Mouse (Mus musculus) MEL (cell line): Measurements from ENCODE around the gene Cep295nl. TPM values are rescaled to one million over a fixed set of nuclear protein-coding genes. Genes with fewer than 3 reads are reported as not detected.
"Not testable (repeated sequence)": the region's sequence is repeated elsewhere in the genome, so short reads cannot be mapped to it uniquely, and the experiment has no call there.

ENCODE experiments used
- DNase-seq: peaks from one replicate; pipeline ENCODE4 v3.0.0; 2011; ENCODE audit warnings: low read depth, low spot score
- H3K27ac ChIP-seq: 2 replicates; pipeline ENCODE4 v1.5.1; 2012; ENCODE audit warnings: low read depth, mild to moderate bottlenecking, control low read depth, low read length, moderate library complexity; ENCODE audit not compliant: control insufficient read depth
- H3K27me3 ChIP-seq, 2 experiments: fragments of 150-350 bp in 1 of 2; sonication (generic) in 1 of 2; 2 replicates each; pipeline ENCODE4 v1.6.1; 2012; ENCODE audit warnings: low read length in 2 of 2, mild to moderate bottlenecking in 2 of 2, improper control_type of control experiment in 1 of 2, moderate library complexity in 1 of 2; ENCODE audit not compliant: insufficient read depth in 2 of 2, control insufficient read depth in 1 of 2
- H3K36me3 ChIP-seq, 2 experiments: 2 replicates each; pipeline ENCODE4 v1.6.1; 2012 to 2014; ENCODE audit warnings: low read length in 2 of 2, improper control_type of control experiment in 1 of 2, inconsistent platforms in 1 of 2, mild to moderate bottlenecking in 1 of 2; ENCODE audit not compliant: insufficient read depth in 2 of 2, control insufficient read depth in 1 of 2
- H3K4me1 ChIP-seq, 2 experiments: fragments of 150-350 bp in 1 of 2; sonication (generic) in 1 of 2; 2 replicates each; pipeline ENCODE4 v1.6.1; 2012; ENCODE audit warnings: low read length in 2 of 2, improper control_type of control experiment in 1 of 2, mild to moderate bottlenecking in 1 of 2; ENCODE audit not compliant: insufficient read depth in 2 of 2, control insufficient read depth in 1 of 2
- H3K4me3 ChIP-seq, 2 experiments: fragments of 150-350 bp in 1 of 2; sonication (generic) in 1 of 2; 2 replicates each; pipeline ENCODE4 v1.5.1; 2012; ENCODE audit warnings: low read depth in 2 of 2, low read length in 2 of 2, mild to moderate bottlenecking in 2 of 2, moderate library complexity in 2 of 2, control low read depth in 1 of 2, improper control_type of control experiment in 1 of 2; ENCODE audit not compliant: control insufficient read depth in 1 of 2, insufficient read depth in 1 of 2
- H3K79me2 ChIP-seq: 2 replicates; pipeline ENCODE4 v1.6.1; 2012; ENCODE audit warnings: mild to moderate bottlenecking, low read length, moderate library complexity; ENCODE audit not compliant: control insufficient read depth, poor library complexity, insufficient read depth
- H3K9ac ChIP-seq: 2 replicates; pipeline ENCODE4 v1.6.1; 2012; ENCODE audit warnings: low read depth, mild to moderate bottlenecking, control low read depth, low read length, moderate library complexity; ENCODE audit not compliant: control insufficient read depth, poor library complexity, severe bottlenecking
- H3K9me3 ChIP-seq: fragments of 150-350 bp; sonication (generic); replicated peaks from 2 replicates; pipeline ENCODE4 v1.6.1; 2012; ENCODE audit warnings: mild to moderate bottlenecking, low read length, improper control_type of control experiment, moderate library complexity; ENCODE audit not compliant: insufficient read depth
- BHLHE40 ChIP-seq: IDR thresholded peaks from 2 replicates; pipeline ENCODE4 v1.6.1; 2012; ENCODE audit warnings: low read depth, mild to moderate bottlenecking, inconsistent platforms, low read length, improper control_type of control experiment, borderline replicate concordance
- CTCF ChIP-seq, 3 experiments: IDR thresholded peaks in 2 of 3; conservative IDR thresholded peaks in 1 of 3; 2 replicates each; pipeline ENCODE4 v1.5.1; 2011 to 2012; ENCODE audit warnings: low read length in 3 of 3, low read depth in 2 of 3, mild to moderate bottlenecking in 2 of 3, improper control_type of control experiment in 1 of 3, inconsistent platforms in 1 of 3, mixed read lengths in 1 of 3, moderate library complexity in 1 of 3; ENCODE audit not compliant: control insufficient read depth in 1 of 3, insufficient read depth in 1 of 3, poor library complexity in 1 of 3, severe bottlenecking in 1 of 3
- ELF1 ChIP-seq: IDR thresholded peaks from 2 replicates; pipeline ENCODE4 v1.6.1; 2014; ENCODE audit warnings: low read depth, mild to moderate bottlenecking, inconsistent platforms, low read length, improper control_type of control experiment, moderate library complexity
- EP300 ChIP-seq, 2 experiments: IDR thresholded peaks; 2 replicates each; pipeline ENCODE4 v1.6.1; 2011; ENCODE audit warnings: improper control_type of control experiment in 2 of 2, low read length in 2 of 2, low read depth in 1 of 2, mild to moderate bottlenecking in 1 of 2
- ETS1 ChIP-seq: IDR thresholded peaks from 2 replicates; pipeline ENCODE4 v1.6.1; 2012; ENCODE audit warnings: low read depth, mild to moderate bottlenecking, inconsistent platforms, low read length, improper control_type of control experiment, moderate library complexity
- GABPA ChIP-seq: IDR thresholded peaks from 2 replicates; pipeline ENCODE4 v1.6.1; 2012; ENCODE audit warnings: low read depth, mild to moderate bottlenecking, inconsistent platforms, low read length, improper control_type of control experiment, moderate library complexity
- GATA1 ChIP-seq: IDR thresholded peaks from 2 replicates; pipeline ENCODE4 v1.6.1; 2011; ENCODE audit warnings: low read depth, low read length, improper control_type of control experiment
- HCFC1 ChIP-seq: IDR thresholded peaks from 2 replicates; pipeline ENCODE4 v1.6.1; 2012; ENCODE audit warnings: low read depth, mild to moderate bottlenecking, inconsistent platforms, low read length, improper control_type of control experiment, moderate library complexity
- JUND ChIP-seq: IDR thresholded peaks from 2 replicates; pipeline ENCODE4 v1.6.1; 2011; ENCODE audit warnings: low read depth, mild to moderate bottlenecking, improper control_type of control experiment, low read length
- KAT2A ChIP-seq: conservative IDR thresholded peaks from 2 replicates; pipeline ENCODE4 v1.6.1; 2012; ENCODE audit warnings: low read depth, low read length, improper control_type of control experiment, inconsistent platforms
- MAZ ChIP-seq: IDR thresholded peaks from 2 replicates; pipeline ENCODE4 v1.6.1; 2012; ENCODE audit warnings: low read depth, mild to moderate bottlenecking, inconsistent platforms, low read length, improper control_type of control experiment
- MEF2A ChIP-seq: IDR thresholded peaks from 2 replicates; pipeline ENCODE4 v1.6.1; 2014; ENCODE audit warnings: low read depth, mild to moderate bottlenecking, inconsistent platforms, low read length, improper control_type of control experiment; ENCODE audit not compliant: poor library complexity, insufficient replicate concordance, severe bottlenecking; ENCODE audit errors: extremely low read depth
- MYB ChIP-seq: IDR thresholded peaks from 2 replicates; pipeline ENCODE4 v1.6.1; 2011; ENCODE audit warnings: mild to moderate bottlenecking, low read depth, low read length, improper control_type of control experiment
- NELFE ChIP-seq: IDR thresholded peaks from 2 replicates; pipeline ENCODE4 v1.6.1; 2011; ENCODE audit warnings: low read depth, low read length, improper control_type of control experiment
- NRF1 ChIP-seq: IDR thresholded peaks from 2 replicates; pipeline ENCODE4 v1.6.1; 2014; ENCODE audit warnings: low read depth, mild to moderate bottlenecking, inconsistent platforms, low read length, improper control_type of control experiment, moderate library complexity; ENCODE audit not compliant: poor library complexity, insufficient read depth, severe bottlenecking
- POLR2A ChIP-seq, 2 experiments: IDR thresholded peaks; 2 replicates each; pipeline ENCODE4 v1.6.1; 2011 to 2012; ENCODE audit warnings: low read length in 2 of 2, mild to moderate bottlenecking in 2 of 2, control low read depth in 1 of 2, improper control_type of control experiment in 1 of 2, low read depth in 1 of 2, moderate library complexity in 1 of 2; ENCODE audit not compliant: control insufficient read depth in 1 of 2, insufficient read depth in 1 of 2, poor library complexity in 1 of 2
- RAD21 ChIP-seq: IDR thresholded peaks from 2 replicates; pipeline ENCODE4 v1.6.1; 2011; ENCODE audit warnings: mild to moderate bottlenecking, low read depth, low read length, improper control_type of control experiment
- RCOR1 ChIP-seq: IDR thresholded peaks from 2 replicates; pipeline ENCODE4 v1.6.1; 2012; ENCODE audit warnings: low read depth, mild to moderate bottlenecking, inconsistent platforms, low read length, improper control_type of control experiment
- SMC3 ChIP-seq: IDR thresholded peaks from 2 replicates; pipeline ENCODE4 v1.6.1; 2011; ENCODE audit warnings: low read depth, low read length, improper control_type of control experiment
- TBP ChIP-seq: IDR thresholded peaks from 2 replicates; pipeline ENCODE4 v1.8.0; 2011; ENCODE audit warnings: low read depth, low read length, improper control_type of control experiment
- UBTF ChIP-seq: IDR thresholded peaks from 2 replicates; pipeline ENCODE4 v1.6.1; 2012; ENCODE audit warnings: low read depth, mild to moderate bottlenecking, inconsistent platforms, low read length, improper control_type of control experiment, moderate library complexity, borderline replicate concordance; ENCODE audit not compliant: insufficient read depth
- ZMIZ1 ChIP-seq: IDR thresholded peaks from 2 replicates; pipeline ENCODE4 v1.6.1; 2012; ENCODE audit warnings: low read depth, mild to moderate bottlenecking, inconsistent platforms, low read length, improper control_type of control experiment, moderate library complexity
- ZNF384 ChIP-seq: IDR thresholded peaks from 2 replicates; pipeline ENCODE4 v1.6.1; 2012; ENCODE audit warnings: low read depth, mild to moderate bottlenecking, inconsistent platforms, low read length, improper control_type of control experiment
- polyA plus RNA-seq, 2 experiments: library from polyadenylated mRNA; stranded (reverse) in 1 of 2; unstranded in 1 of 2; fragments of >175 nt in 1 of 2; fragments of >200 nt in 1 of 2; gene quantifications; 2 replicates each; pipeline versions ENCODE4 v1.2.1 to v1.2.4; 2012; ENCODE audit warnings: low replicate concordance in 2 of 2, low read depth in 1 of 2; ENCODE audit not compliant: insufficient read length in 2 of 2, insufficient read depth in 1 of 2, missing spikeins in 1 of 2
- total RNA-seq: library from RNA; depleted of rRNA; stranded (reverse); fragments of 300-350 nt; gene quantifications from 2 replicates; pipeline ENCODE4 v1.2.3, GENCODE M21; 2012

The Cep295nl gene
- total and polyA plus RNA-seq, 3 experiments = not detected

DNA sequence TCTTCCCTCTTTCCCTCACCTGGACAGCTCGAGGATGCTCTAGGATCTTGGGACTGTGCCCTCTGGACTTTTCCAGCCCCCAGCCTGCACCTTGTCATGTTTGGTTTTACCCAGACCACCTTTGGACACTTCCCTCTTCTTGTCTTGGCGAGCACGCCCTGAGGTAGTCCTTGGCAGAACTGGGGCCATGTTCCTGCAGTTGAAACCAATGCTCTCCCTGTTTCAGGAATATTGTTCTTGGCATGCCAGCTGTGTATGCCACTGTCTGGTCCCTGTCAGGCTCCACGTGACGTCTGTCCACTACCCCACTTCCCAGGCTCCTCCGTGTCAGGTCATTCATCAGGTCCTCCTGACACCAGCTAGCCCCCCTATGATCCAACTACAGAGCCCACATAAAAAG is 36.4 kb upstream of the Cep295nl start:
- Histone ChIP-seq H3K79me2 (no peaks in the 10 kb centered on the region), H3K4me3 (no peak overlapping the region), H3K4me1 (0 out of 4 replicates have a peak, but pooled peaks cover 0 to 2% of the 10 kb centered on the region in 2 experiments), H3K27me3 (peaks cover 0 to 3% of the 10 kb centered on the region in 2 experiments; a peak in 2 of 4 replicates), H3K27ac (no peak overlapping the region), H3K9me3 (no peaks in the 10 kb centered on the region), H3K36me3 (no peaks in the 10 kb centered on the region), H3K9ac (no peak overlapping the region)
- no peak for DNase-seq
- TF ChIP-seq CTCF (IDR thresholded peaks at IDR 0.05 in 2 of 3, conservative IDR thresholded peaks at IDR 0.05 in 1 of 3; ENCODE audit: control insufficient read depth in 1 of 3, insufficient read depth in 1 of 3, low read depth in 2 of 3, low read length in 3 of 3, poor library complexity in 1 of 3, severe bottlenecking in 1 of 3) (no peak), ZNF384 (no peak), EP300 (IDR thresholded peaks at IDR 0.05; ENCODE audit: low read depth in 1 of 2, low read length in 2 of 2) (no peak), HCFC1 (no peak), MYB (no peak), JUND (no peak), KAT2A (no peak), MEF2A (no peak), NRF1 (no peak), SMC3 (no peak), GATA1 (no peak), ZMIZ1 (no peak), MAZ (no peak), GABPA (no peak)

GRCm38 (mm10) chr11:118376323-118376722 is 34.0 kb upstream of the Cep295nl start:
- not testable (repeated sequence) for H3K4me3 ChIP-seq, DNase-seq, H3K27me3 ChIP-seq, H3K4me1 ChIP-seq, H3K27ac ChIP-seq, H3K9ac ChIP-seq, H3K9me3 ChIP-seq, H3K79me2 ChIP-seq, H3K36me3 ChIP-seq

DNA sequence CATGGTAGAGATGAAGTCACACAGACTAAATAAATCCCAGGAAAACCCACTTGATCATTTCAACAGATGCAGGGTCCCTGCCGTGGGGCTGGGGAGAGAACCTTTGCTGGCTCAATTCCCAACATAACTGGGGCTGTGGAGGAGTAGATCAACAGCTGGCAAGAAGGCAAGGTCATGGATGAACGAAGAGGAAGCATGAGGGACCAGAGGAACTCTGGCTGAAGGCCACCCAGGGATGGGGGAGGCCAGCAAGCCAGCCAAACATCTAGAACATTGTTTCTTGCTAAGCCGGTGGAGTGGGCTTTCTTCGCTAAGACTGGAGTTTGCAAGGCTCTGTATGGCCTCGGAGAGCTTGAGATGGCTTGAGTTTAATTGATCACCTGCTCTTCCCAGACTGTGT is 33.6 kb upstream of the Cep295nl start:
- Histone ChIP-seq H3K9ac (no peak overlapping the region), H3K36me3 (no peaks in the 10 kb centered on the region), H3K4me3 (no peak overlapping the region), H3K79me2 (no peaks in the 10 kb centered on the region), H3K4me1 (0 out of 4 replicates have a peak, but pooled peaks cover 0 to 2% of the 10 kb centered on the region in 2 experiments), H3K27me3 (peaks cover 0 to 3% of the 10 kb centered on the region in 2 experiments; a peak in 2 of 4 replicates), H3K9me3 (no peaks in the 10 kb centered on the region), H3K27ac (no peak overlapping the region)
- DNase-seq = no peak
- TF ChIP-seq TBP (no peak), ETS1 (no peak), UBTF (no peak), ZNF384 (no peak), ELF1 (no peak), RAD21 (no peak), BHLHE40 (no peak), GATA1 (no peak), NELFE (no peak), POLR2A (IDR thresholded peaks at IDR 0.05; ENCODE audit: control insufficient read depth in 1 of 2, insufficient read depth in 1 of 2, low read depth in 1 of 2, low read length in 2 of 2, poor library complexity in 1 of 2) (no peak), RCOR1 (no peak), GABPA (no peak)
